In the genomic region with DNA sequence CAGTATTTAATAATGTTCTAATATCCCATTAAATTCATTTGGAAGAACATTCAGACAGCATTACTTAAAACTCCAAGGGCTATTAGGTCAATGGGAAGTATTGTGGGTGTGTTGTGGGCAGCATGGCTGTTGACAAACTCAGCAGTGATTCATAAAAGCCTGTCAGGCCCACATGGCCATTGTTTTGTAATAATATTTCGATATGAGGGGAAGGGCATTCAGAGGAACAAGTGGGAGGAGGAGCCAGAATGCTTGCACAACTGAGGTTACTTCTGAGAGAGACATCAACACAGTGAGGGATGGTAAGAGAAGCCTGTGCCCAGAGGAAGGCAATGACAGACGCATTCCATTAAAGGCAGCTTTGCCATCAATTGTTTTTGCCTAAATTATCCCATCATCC, we compare ENCODE assay signal across 23 mouse cellular contexts.
A peak's percentile ranks its signal among the peaks of the same experiment; 100 is the strongest.
DNase-seq lines count a peak whose midpoint lies in the region; ATAC-seq lines count a peak whose summit lies in the region.
"Had no signal": no experiment of that assay in that cellular context is flagged by ENCODE, and none has a peak within 500 bp of the region (broad histone marks: within the 10 kb centered on the region; RNA-seq: fewer than 3 reads in every experiment).

No protein-coding gene starts in this region.

- H3K9ac ChIP-seq in hindbrain, embryonic 11.5 days (ENCODE audit: low read depth, low read length), result no peak overlapping the region
- H3K9ac ChIP-seq in midbrain, embryonic 13.5 days (replicated peaks), result no peak overlapping the region
- H3K9ac ChIP-seq in forebrain, embryonic 12.5 days, result no peak overlapping the region
- H3K9ac ChIP-seq: hindbrain, embryonic 14.5 days; liver, embryonic 15.5 days; neural tube, embryonic 13.5 days had no signal

- peak; percentile 50 for DNase-seq in 3T3-L1 (ENCODE audit: low read depth, low spot score)
- peak; percentile 17 for DNase-seq in Muller cell, postnatal 12 days (ENCODE audit: inconsistent ontology term)
- DNase-seq in fat pad, adult 2 months (ENCODE audit: extremely low read depth, low read depth, low spot score), result peak; percentile 95
- peak; percentile 20 for DNase-seq in lung, postnatal 10 days
- DNase-seq in hindbrain, embryonic 11.5 days (ENCODE audit: low spot score), result no peak
- no peak for DNase-seq in gastrocnemius, adult 8-10 months (ENCODE audit: low spot score in 2 of 2)
- DNase-seq: cerebellum, adult 18-20 months; cerebellum, postnatal 14 days; gastrocnemius, adult 2 months; kidney, adult 2 months; liver; retina, postnatal 1 day; thymus, adult 2 months had no signal

- no peak overlapping the region for H3K4me2 ChIP-seq in hindbrain, embryonic 11.5 days (replicated peaks; ENCODE audit: low read depth, low read length)
- H3K4me2 ChIP-seq in midbrain, embryonic 13.5 days (replicated peaks), result no peak overlapping the region
- no peak overlapping the region for H3K4me2 ChIP-seq in forebrain, embryonic 12.5 days
- H3K4me2 ChIP-seq: hindbrain, embryonic 14.5 days; liver, embryonic 15.5 days; neural tube, embryonic 13.5 days had no signal

- no peaks in the 10 kb centered on the region for H3K9me3 ChIP-seq in hindbrain, embryonic 11.5 days (ENCODE audit: control insufficient read depth, low read length)
- H3K9me3 ChIP-seq in midbrain, embryonic 13.5 days, result no peaks in the 10 kb centered on the region
- H3K9me3 ChIP-seq in forebrain, embryonic 12.5 days, result no peaks in the 10 kb centered on the region
- H3K9me3 ChIP-seq: limb, embryonic 10.5 days; liver, embryonic 15.5 days; neural tube, embryonic 13.5 days had no signal

- no peak overlapping the region for H3K27ac ChIP-seq in hindbrain, embryonic 11.5 days (ENCODE audit: low read depth, low read length)
- no peak overlapping the region for H3K27ac ChIP-seq in midbrain, embryonic 13.5 days
- H3K27ac ChIP-seq in forebrain, embryonic 12.5 days, result no peak overlapping the region
- H3K27ac ChIP-seq: gastrocnemius, adult 2 months; heart, adult 2 months; hindbrain, embryonic 14.5 days; kidney, postnatal 0 days; limb, embryonic 10.5 days; liver, embryonic 15.5 days; neural tube, embryonic 13.5 days had no signal

- WGBS in hindbrain, embryonic 11.5 days, result 87% methylated on average over 2 of the region's 2 CpGs
- WGBS in midbrain, embryonic 13.5 days, result 79% methylated on average over 2 of the region's 2 CpGs
- 76% methylated on average over 2 of the region's 2 CpGs for WGBS in forebrain, embryonic 12.5 days

- no peaks in the 10 kb centered on the region for H3K4me1 ChIP-seq in hindbrain, embryonic 11.5 days (replicated peaks; ENCODE audit: control insufficient read depth, insufficient read depth, low read length)
- H3K4me1 ChIP-seq in midbrain, embryonic 13.5 days (replicated peaks), result peaks cover 17% of the 10 kb centered on the region
- peaks cover 10% of the 10 kb centered on the region; the same call in 1 of the 2 replicates for H3K4me1 ChIP-seq in forebrain, embryonic 12.5 days
- H3K4me1 ChIP-seq: liver, embryonic 15.5 days had no signal

- H3K36me3 ChIP-seq in hindbrain, embryonic 11.5 days (ENCODE audit: control insufficient read depth, insufficient read depth, low read length), result no peaks in the 10 kb centered on the region
- H3K36me3 ChIP-seq in midbrain, embryonic 13.5 days, result no peaks in the 10 kb centered on the region
- no peaks in the 10 kb centered on the region for H3K36me3 ChIP-seq in forebrain, embryonic 12.5 days (replicated peaks)
- H3K36me3 ChIP-seq: limb, embryonic 10.5 days; liver, embryonic 15.5 days; neural tube, embryonic 13.5 days had no signal

- ATAC-seq in hindbrain, embryonic 11.5 days (ENCODE audit: low FRiP score), result no peak
- ATAC-seq in midbrain, embryonic 13.5 days, result no peak
- no peak for ATAC-seq in forebrain, embryonic 12.5 days (ENCODE audit: low FRiP score)
- ATAC-seq: inflammation-experienced regulatory T-cells, adult 6 months had no signal

- no peak overlapping the region for H3K4me3 ChIP-seq in hindbrain, embryonic 11.5 days (ENCODE audit: low read depth, low read length)
- no peak overlapping the region for H3K4me3 ChIP-seq in midbrain, embryonic 13.5 days (replicated peaks)
- H3K4me3 ChIP-seq in forebrain, embryonic 12.5 days (replicated peaks), result no peak overlapping the region
- H3K4me3 ChIP-seq: gastrocnemius, adult 2 months; heart, adult 2 months; limb, embryonic 10.5 days; liver, embryonic 15.5 days; myocyte; neural tube, embryonic 13.5 days had no signal

- H3K27me3 ChIP-seq in hindbrain, embryonic 11.5 days (ENCODE audit: control insufficient read depth, insufficient read depth, low read length), result no peaks in the 10 kb centered on the region
- no peaks in the 10 kb centered on the region for H3K27me3 ChIP-seq in midbrain, embryonic 13.5 days
- peaks cover 2% of the 10 kb centered on the region; the same call in 1 of the 2 replicates for H3K27me3 ChIP-seq in forebrain, embryonic 12.5 days
- H3K27me3 ChIP-seq: liver, embryonic 15.5 days; neural tube, embryonic 13.5 days had no signal

Comparison
In these comparisons a context has a peak if more than half of its experiments do, and no peak if none do; other contexts are left out.
1. DNase-seq: peak in 3T3-L1 (single experiment), Muller cell, postnatal 12 days (single experiment), fat pad, adult 2 months (single experiment) and lung, postnatal 10 days (single experiment); none in hindbrain, embryonic 11.5 days (single experiment) and gastrocnemius, adult 8-10 months (0 of 2).